Mouse (Mus musculus) forebrain, embryonic 16.5 days (tissue): ENCODE measurements around the gene Lce1j. TPM values are rescaled to one million over a fixed set of nuclear protein-coding genes. Genes with fewer than 3 reads are reported as not detected.
"Not testable (repeated sequence)": the region's sequence is repeated elsewhere in the genome, so short reads cannot be mapped to it uniquely, and the experiment has no call there.

Source experiments
- ATAC-seq: fragments of 200-750 bp; cut with Nextera tagmentation; 2 replicates; pipeline ENCODE4 v1.8.0; 2017; ENCODE audit warnings: mild to moderate bottlenecking, moderate library complexity
- H3K27ac ChIP-seq: fragments of 300-500 bp; sonication (generic); 2 replicates; pipeline ENCODE4 v1.5.1; 2014; ENCODE audit warnings: low read length, control low read depth
- H3K27me3 ChIP-seq: fragments of 300-500 bp; sonication (generic); replicated peaks from 2 replicates; pipeline ENCODE4 v1.6.1; 2014; ENCODE audit warnings: low read length; ENCODE audit not compliant: control insufficient read depth, insufficient read depth
- H3K36me3 ChIP-seq: fragments of 300-500 bp; sonication (generic); 2 replicates; pipeline ENCODE4 v1.6.1; 2014; ENCODE audit not compliant: control insufficient read depth, insufficient read depth
- H3K4me1 ChIP-seq: fragments of 300-500 bp; sonication (generic); replicated peaks from 2 replicates; pipeline ENCODE4 v1.6.1; 2014; ENCODE audit warnings: low read length; ENCODE audit not compliant: control insufficient read depth, insufficient read depth
- H3K4me2 ChIP-seq: fragments of 300-500 bp; sonication (generic); 2 replicates; pipeline ENCODE4 v1.6.1; 2014; ENCODE audit warnings: mild to moderate bottlenecking, low read length, control low read depth
- H3K4me3 ChIP-seq: fragments of 300-500 bp; sonication (generic); replicated peaks from 2 replicates; pipeline ENCODE4 v1.5.1; 2014; ENCODE audit warnings: mild to moderate bottlenecking, low read length, control low read depth
- H3K9ac ChIP-seq: fragments of 300-500 bp; sonication (generic); replicated peaks from 2 replicates; pipeline ENCODE4 v1.6.1; 2014; ENCODE audit warnings: low read depth, low read length, control low read depth
- H3K9me3 ChIP-seq: fragments of 300-500 bp; sonication (generic); 2 replicates; pipeline ENCODE4 v1.6.1; 2016; ENCODE audit warnings: low read length; ENCODE audit not compliant: control insufficient read depth
- WGBS: fragments of 180-500 bp; shearing (Covaris S2); extraction: QIAGEN DNeasy Blood & Tissue Kit; methylation state at CpG from one replicate; pipeline ENCODE4 v1.1.7; 2014; 5-methylcytosine and 5-hydroxymethylcytosine counted together
- polyA plus RNA-seq: library from polyadenylated mRNA; unstranded; fragments of >200 nt; fragmentation: Nextera tagmentation; extraction: Ambion mirVana; gene quantifications from 2 replicates; pipeline ENCODE4 v1.2.1, GENCODE M21; 2015

Lce1j gene
- not detected in 2 replicates for polyA plus RNA-seq

- Histone ChIP-seq H3K27ac (no peak within 1 kb of the TSS), H3K9ac (no peak within 1 kb of the TSS), H3K36me3 (no peaks in the 10 kb centered on the region), H3K9me3 (no peaks in the 10 kb centered on the region), H3K4me2 (no peak within 1 kb of the TSS), H3K27me3 (no peaks in the 10 kb centered on the region), H3K4me1 (no peaks in the 10 kb centered on the region), H3K4me3 (no peak within 1 kb of the TSS)
- 95% methylated on average over 1 of the region's 1 CpGs for WGBS
- ATAC-seq = no peak
Observed at GRCm38 (mm10) chr3:92790414-92790813, at the start of gene Lce1j. TSS of gene Lce1j (minus strand) at chr3:92790514.

GRCm38 (mm10) chr3:92827108-92827507 lies 36.8 kb upstream of the Lce1j start, which contains the start of gene Kprp:
TSS of gene Kprp (minus strand) at chr3:92827247.
- no peak for ATAC-seq
- Histone ChIP-seq H3K27me3 (no peaks in the 10 kb centered on the region), H3K4me1 (no peaks in the 10 kb centered on the region), H3K4me2 (no peak within 1 kb of the TSS), H3K9me3 (no peaks in the 10 kb centered on the region), H3K4me3 (no peak within 1 kb of the TSS), H3K27ac (no peak within 1 kb of the TSS), H3K9ac (no peak within 1 kb of the TSS), H3K36me3 (no peaks in the 10 kb centered on the region)
- WGBS = 57% methylated on average over 1 of the region's 1 CpGs

GRCm38 (mm10) chr3:92825808-92826207 lies 35.5 kb upstream of the Lce1j start:
- no peak overlapping the region for H3K9ac ChIP-seq
- no peaks in the 10 kb centered on the region for H3K4me1 ChIP-seq
- H3K27ac ChIP-seq = no peak overlapping the region
- WGBS = 38% methylated on average over 1 of the region's 1 CpGs
- H3K27me3 ChIP-seq = no peaks in the 10 kb centered on the region
- ATAC-seq = no peak
- no peaks in the 10 kb centered on the region for H3K9me3 ChIP-seq
- H3K4me3 ChIP-seq = no peak overlapping the region
- no peaks in the 10 kb centered on the region for H3K36me3 ChIP-seq
- H3K4me2 ChIP-seq = no peak overlapping the region

GRCm38 (mm10) chr3:92816036-92816435 lies 25.7 kb upstream of the Lce1j start:
- H3K4me2 ChIP-seq, H3K36me3 ChIP-seq, H3K27ac ChIP-seq, H3K9ac ChIP-seq, H3K4me3 ChIP-seq, H3K27me3 ChIP-seq, H3K9me3 ChIP-seq, H3K4me1 ChIP-seq, ATAC-seq: not testable (repeated sequence)
- WGBS = 89% methylated on average over 2 of the region's 2 CpGs

- no peak overlapping the region for H3K4me2 ChIP-seq
- H3K27ac ChIP-seq = no peak overlapping the region
- no peaks in the 10 kb centered on the region for H3K36me3 ChIP-seq
- WGBS = 94% methylated on average over 3 of the region's 3 CpGs
- ATAC-seq = no peak
- no peak overlapping the region for H3K4me3 ChIP-seq
- H3K9me3 ChIP-seq = no peaks in the 10 kb centered on the region
- H3K9ac ChIP-seq = no peak overlapping the region
- H3K27me3 ChIP-seq = no peaks in the 10 kb centered on the region
- H3K4me1 ChIP-seq = no peaks in the 10 kb centered on the region
Observed at GRCm38 (mm10) chr3:92815581-92815980, 25.3 kb upstream of the Lce1j start.

- Histone ChIP-seq H3K27me3 (no peaks in the 10 kb centered on the region), H3K9me3 (no peaks in the 10 kb centered on the region), H3K9ac (no peak within 1 kb of the TSS), H3K4me1 (no peaks in the 10 kb centered on the region), H3K4me2 (no peak within 1 kb of the TSS), H3K4me3 (no peak within 1 kb of the TSS), H3K36me3 (no peaks in the 10 kb centered on the region), H3K27ac (no peak within 1 kb of the TSS)
- no peak for ATAC-seq
Observed at GRCm38 (mm10) chr3:92807791-92808190, 17.5 kb upstream of the Lce1j start, which contains the start of gene Lce1k. TSS of gene Lce1k (minus strand) at chr3:92807891.

- no peak within 1 kb of the TSS for H3K4me3 ChIP-seq
- no peak for ATAC-seq
- 77% methylated on average over 1 of the region's 1 CpGs for WGBS
- H3K9me3 ChIP-seq = no peaks in the 10 kb centered on the region
- no peaks in the 10 kb centered on the region for H3K4me1 ChIP-seq
- H3K4me2 ChIP-seq = no peak within 1 kb of the TSS
- no peaks in the 10 kb centered on the region for H3K36me3 ChIP-seq
- H3K27me3 ChIP-seq = no peaks in the 10 kb centered on the region
- H3K27ac ChIP-seq = no peak within 1 kb of the TSS
- no peak within 1 kb of the TSS for H3K9ac ChIP-seq
Observed at GRCm38 (mm10) chr3:92778799-92779198, 11.5 kb downstream of the Lce1j start, which contains the start of gene Lce1i. TSS of gene Lce1i (minus strand) at chr3:92778899.

- Histone ChIP-seq H3K4me1 (no peaks in the 10 kb centered on the region), H3K27me3 (no peaks in the 10 kb centered on the region), H3K27ac (no peak overlapping the region), H3K9ac (no peak overlapping the region), H3K36me3 (no peaks in the 10 kb centered on the region), H3K9me3 (no peaks in the 10 kb centered on the region), H3K4me2 (no peak overlapping the region), H3K4me3 (no peak overlapping the region)
- 12% methylated on average over 3 of the region's 3 CpGs for WGBS
- ATAC-seq = no peak
Observed at GRCm38 (mm10) chr3:92771573-92771972, 18.7 kb downstream of the Lce1j start.

GRCm38 (mm10) chr3:92764965-92765364 lies 25.3 kb downstream of the Lce1j start, which contains the start of gene Lce1h:
TSS of gene Lce1h (minus strand) at chr3:92765065.
- Histone ChIP-seq H3K9me3 (no peaks in the 10 kb centered on the region), H3K27me3 (no peaks in the 10 kb centered on the region), H3K4me1 (no peaks in the 10 kb centered on the region), H3K27ac (no peak within 1 kb of the TSS), H3K36me3 (no peaks in the 10 kb centered on the region), H3K4me2 (no peak within 1 kb of the TSS), H3K9ac (no peak within 1 kb of the TSS), H3K4me3 (no peak within 1 kb of the TSS)
- whole genome bisulfite sequencing = 89% methylated on average over 1 of the region's 1 CpGs
- ATAC-seq = no peak

- Histone ChIP-seq H3K27ac (no peak overlapping the region), H3K36me3 (no peaks in the 10 kb centered on the region), H3K9me3 (no peaks in the 10 kb centered on the region), H3K27me3 (no peaks in the 10 kb centered on the region), H3K4me3 (no peak overlapping the region), H3K4me2 (no peak overlapping the region), H3K4me1 (no peaks in the 10 kb centered on the region), H3K9ac (no peak overlapping the region)
- no peak for ATAC-seq
- WGBS = 45% methylated on average over 3 of the region's 3 CpGs
Observed at GRCm38 (mm10) chr3:92753197-92753596, 37.1 kb downstream of the Lce1j start.
